Mouse (Mus musculus) CD4-positive, CD25-positive, alpha-beta regulatory T cell, adult 2 months (primary cell): ENCODE measurements around the gene Olfr522.
A peak's percentile ranks its signal among the peaks of the same experiment; 100 is the strongest.

Experiments
- DNase-seq: peaks from one replicate; pipeline ENCODE4 v3.0.0-alpha.2; 2012; ENCODE audit warnings: low read depth, low spot score

The Olfr522 gene

GRCm38 (mm10) chr7:140164664-140165063 lies at the start of gene Olfr522:
Gene Olfr522 (minus strand): TSS chr7:140164764.
- no peak for DNase-seq

GRCm38 (mm10) chr7:140213841-140214240 lies 49.3 kb upstream of the Olfr522 start:
- DNase-seq, result peak; percentile 35

- DNase-seq, result peak; percentile 57
Observed at GRCm38 (mm10) chr7:140208677-140209076, 44.1 kb upstream of the Olfr522 start.

- DNase-seq, result peak; percentile 51
Observed at GRCm38 (mm10) chr7:140208153-140208552, 43.6 kb upstream of the Olfr522 start.

GRCm38 (mm10) chr7:140206904-140207303 lies 42.3 kb upstream of the Olfr522 start:
- peak; percentile 19 for DNase-seq

GRCm38 (mm10) chr7:140205864-140206263 lies 41.3 kb upstream of the Olfr522 start, which contains the start of gene Olfr524:
Gene Olfr524 (minus strand): TSS chr7:140205964.
- no peak for DNase-seq

- DNase-seq, result no peak
Observed at GRCm38 (mm10) chr7:140201090-140201489, 36.5 kb upstream of the Olfr522 start.

GRCm38 (mm10) chr7:140196002-140196401 lies 31.4 kb upstream of the Olfr522 start:
- DNase-seq, result no peak

GRCm38 (mm10) chr7:140194031-140194430 lies 29.5 kb upstream of the Olfr522 start:
- no peak for DNase-seq

- no peak for DNase-seq
Observed at GRCm38 (mm10) chr7:140192851-140193250, 28.3 kb upstream of the Olfr522 start.

GRCm38 (mm10) chr7:140192445-140192844 lies 27.9 kb upstream of the Olfr522 start:
- no peak for DNase-seq

GRCm38 (mm10) chr7:140190435-140190834 lies 25.9 kb upstream of the Olfr522 start:
- DNase-seq, result no peak

- peak; percentile 70 for DNase-seq
Observed at GRCm38 (mm10) chr7:140188391-140189328, 24.1 kb upstream of the Olfr522 start.

- no peak for DNase-seq
Observed at GRCm38 (mm10) chr7:140187721-140188390, 23.3 kb upstream of the Olfr522 start.

GRCm38 (mm10) chr7:140186646-140187620 lies 22.4 kb upstream of the Olfr522 start:
- peak; percentile 73 for DNase-seq

GRCm38 (mm10) chr7:140184206-140184605 lies 19.6 kb upstream of the Olfr522 start:
- DNase-seq, result no peak

- no peak for DNase-seq
Observed at GRCm38 (mm10) chr7:140180692-140181091, 16.1 kb upstream of the Olfr522 start.

- no peak for DNase-seq
Observed at GRCm38 (mm10) chr7:140179176-140179575, 14.6 kb upstream of the Olfr522 start.

GRCm38 (mm10) chr7:140172936-140173335 lies 8.4 kb upstream of the Olfr522 start, which contains the start of gene Olfr523:
Gene Olfr523 (plus strand): TSS chr7:140173217.
- DNase-seq, result no peak

- DNase-seq, result no peak
Observed at GRCm38 (mm10) chr7:140170863-140171262, 6.3 kb upstream of the Olfr522 start.

GRCm38 (mm10) chr7:140169386-140169785 lies 4.8 kb upstream of the Olfr522 start:
- DNase-seq, result no peak
